Mouse (Mus musculus) hindbrain, postnatal 0 days (tissue): ENCODE measurements at regions not wholly inside any gene's neighbourhood (a gene's known extent, or its start where the extent isn't known, plus 50 kb on each side); places are given as distances from the start of the nearest gene placed in this dataset.
A peak's percentile ranks its signal among the peaks of the same experiment; 100 is the strongest.

Source experiments
- ATAC-seq: fragments of 200-750 bp; cut with Nextera tagmentation; 2 replicates; pipeline ENCODE4 v1.8.0; 2017; ENCODE audit warnings: mild to moderate bottlenecking, moderate TSS enrichment, moderate library complexity
- DNase-seq: peaks from one replicate; pipeline ENCODE4 v3.0.0-alpha.2; 2015; ENCODE audit warnings: low spot score
- H3K27ac ChIP-seq: fragments of 300-500 bp; sonication (generic); 2 replicates; pipeline ENCODE4 v1.5.1; 2014; ENCODE audit warnings: mild to moderate bottlenecking
- H3K27me3 ChIP-seq: fragments of 300-500 bp; sonication (generic); 2 replicates; pipeline ENCODE4 v1.6.1; 2014; ENCODE audit warnings: low read length, mixed read lengths; ENCODE audit not compliant: insufficient read depth
- H3K36me3 ChIP-seq: fragments of 300-500 bp; sonication (generic); 2 replicates; pipeline ENCODE4 v1.6.1; 2014; ENCODE audit warnings: low read length, mixed read lengths; ENCODE audit not compliant: insufficient read depth
- H3K4me1 ChIP-seq: fragments of 300-500 bp; sonication (generic); 2 replicates; pipeline ENCODE4 v1.6.1; 2014; ENCODE audit warnings: antibody characterized with exemption, low read length, mixed read lengths; ENCODE audit not compliant: insufficient read depth
- H3K4me2 ChIP-seq: fragments of 300-500 bp; sonication (generic); 2 replicates; pipeline ENCODE4 v1.6.1; 2014; ENCODE audit warnings: low read depth, mild to moderate bottlenecking, low read length, moderate library complexity, mixed read lengths
- H3K4me3 ChIP-seq: fragments of 300-500 bp; sonication (generic); 2 replicates; pipeline ENCODE4 v1.5.1; 2014; ENCODE audit warnings: low read length
- H3K9ac ChIP-seq: fragments of 300-500 bp; sonication (generic); replicated peaks from 2 replicates; pipeline ENCODE4 v1.6.1; 2014; ENCODE audit warnings: mild to moderate bottlenecking, low read length, moderate library complexity, mixed read lengths
- H3K9me3 ChIP-seq: fragments of 300-500 bp; sonication (generic); 2 replicates; pipeline ENCODE4 v1.6.1; 2016; ENCODE audit warnings: low read length, mixed read lengths
- CTCF ChIP-seq: IDR thresholded peaks from 2 replicates; pipeline ENCODE4 v1.5.1; 2016; ENCODE audit warnings: antibody characterized with exemption, control low read depth, low read depth
- WGBS: fragments of 180-500 bp; shearing (Covaris S2); extraction: QIAGEN DNeasy Blood & Tissue Kit; methylation state at CpG from one replicate; pipeline ENCODE4 v1.1.7; 2014; 5-methylcytosine and 5-hydroxymethylcytosine counted together

GRCm38 (mm10) chrX:163452971-163453532 lies 96.4 kb downstream of the Grpr start:
- H3K36me3 ChIP-seq: no peaks in the 10 kb centered on the region
- no peaks in the 10 kb centered on the region for H3K9me3 ChIP-seq
- no peaks in the 10 kb centered on the region for H3K4me1 ChIP-seq
- no peak for TF ChIP-seq CTCF
- no peaks in the 10 kb centered on the region for H3K27me3 ChIP-seq
- ATAC-seq: no peak
- WGBS: 62% methylated on average over 8 of the region's 8 CpGs
- no peak overlapping the region for H3K4me2 ChIP-seq
- no peak overlapping the region for H3K4me3 ChIP-seq
- peak; percentile 5 for DNase-seq
- H3K9ac ChIP-seq: no peak overlapping the region
- no peak overlapping the region for H3K27ac ChIP-seq

- no peak for ATAC-seq
- Histone ChIP-seq H3K27ac (no peak overlapping the region), H3K4me2 (no peak overlapping the region), H3K4me3 (no peak overlapping the region), H3K9me3 (no peaks in the 10 kb centered on the region), H3K27me3 (no peaks in the 10 kb centered on the region), H3K36me3 (no peaks in the 10 kb centered on the region), H3K9ac (no peak overlapping the region), H3K4me1 (no peaks in the 10 kb centered on the region)
- DNase-seq: no peak
- TF ChIP-seq CTCF: no peak
- WGBS: 50% methylated on average over 3 of the region's 3 CpGs
These were observed 143.9 kb downstream of the Grpr start for GRCm38 (mm10) chrX:163405586-163405985.

GRCm38 (mm10) chrX:163386380-163386779 lies 163.1 kb downstream of the Grpr start:
- H3K9ac ChIP-seq: no peak overlapping the region
- 87% methylated on average over 2 of the region's 2 CpGs for WGBS
- no peak for ATAC-seq
- H3K4me1 ChIP-seq: no peaks in the 10 kb centered on the region
- no peak overlapping the region for H3K4me3 ChIP-seq
- TF ChIP-seq CTCF: no peak
- no peaks in the 10 kb centered on the region for H3K9me3 ChIP-seq
- H3K27ac ChIP-seq: no peak overlapping the region
- no peak overlapping the region for H3K4me2 ChIP-seq
- H3K27me3 ChIP-seq: no peaks in the 10 kb centered on the region
- DNase-seq: no peak
- no peaks in the 10 kb centered on the region for H3K36me3 ChIP-seq
